Mouse (Mus musculus) heart, embryonic 13.5 days (tissue): ENCODE data around the gene Abca17. TPM values are rescaled to one million over a fixed set of nuclear protein-coding genes. Genes with fewer than 3 reads are reported as not detected.
A peak's percentile ranks its signal among the peaks of the same experiment; 100 is the strongest.

Source experiments
- ATAC-seq: fragments of 200-750 bp; cut with Nextera tagmentation; 2 replicates; pipeline ENCODE4 v1.8.0; 2017; ENCODE audit warnings: moderate TSS enrichment; ENCODE audit not compliant: insufficient number of reproducible peaks, low FRiP score, low TSS enrichment; ENCODE audit errors: extremely low read depth
- H3K27ac ChIP-seq: fragments of 300-500 bp; sonication (generic); replicated peaks from 2 replicates; pipeline ENCODE4 v1.5.1; 2015; ENCODE audit warnings: moderate library complexity, mild to moderate bottlenecking, inconsistent platforms
- H3K27me3 ChIP-seq: fragments of 300-500 bp; sonication (generic); replicated peaks from 2 replicates; pipeline ENCODE4 v1.6.1; 2015; ENCODE audit warnings: mild to moderate bottlenecking, inconsistent platforms
- H3K36me3 ChIP-seq: fragments of 300-500 bp; sonication (generic); 2 replicates; pipeline ENCODE4 v1.6.1; 2015; ENCODE audit warnings: mild to moderate bottlenecking, inconsistent platforms
- H3K4me1 ChIP-seq: fragments of 300-500 bp; sonication (generic); 2 replicates; pipeline ENCODE4 v1.6.1; 2015; ENCODE audit warnings: inconsistent platforms
- H3K4me2 ChIP-seq: fragments of 300-500 bp; sonication (generic); 2 replicates; pipeline ENCODE4 v1.6.1; 2015; ENCODE audit warnings: inconsistent platforms, mild to moderate bottlenecking, moderate library complexity
- H3K4me3 ChIP-seq: fragments of 300-500 bp; sonication (generic); 2 replicates; pipeline ENCODE4 v1.5.1; 2015; ENCODE audit warnings: moderate library complexity, mild to moderate bottlenecking, inconsistent platforms
- H3K9ac ChIP-seq: fragments of 300-500 bp; sonication (generic); 2 replicates; pipeline ENCODE4 v1.6.1; 2015; ENCODE audit warnings: inconsistent platforms, mild to moderate bottlenecking, moderate library complexity
- H3K9me3 ChIP-seq: fragments of 300-500 bp; sonication (generic); 2 replicates; pipeline ENCODE4 v1.6.1; 2016; ENCODE audit warnings: inconsistent platforms
- WGBS: fragments of 180-500 bp; shearing (Covaris S2); methylation state at CpG from one replicate; pipeline ENCODE4 v1.1.7; 2015; ENCODE audit warnings: mixed read lengths; 5-methylcytosine and 5-hydroxymethylcytosine counted together
- polyA plus RNA-seq: library from polyadenylated mRNA; unstranded; fragments of >200 nt; fragmentation: Nextera tagmentation; extraction: Ambion mirVana; gene quantifications from 2 replicates; pipeline ENCODE4 v1.2.1, GENCODE M21; 2015

The Abca17 gene
- 0.11 TPM in 1 of 2 replicates, not detected in the other for polyA plus RNA-seq

DNA sequence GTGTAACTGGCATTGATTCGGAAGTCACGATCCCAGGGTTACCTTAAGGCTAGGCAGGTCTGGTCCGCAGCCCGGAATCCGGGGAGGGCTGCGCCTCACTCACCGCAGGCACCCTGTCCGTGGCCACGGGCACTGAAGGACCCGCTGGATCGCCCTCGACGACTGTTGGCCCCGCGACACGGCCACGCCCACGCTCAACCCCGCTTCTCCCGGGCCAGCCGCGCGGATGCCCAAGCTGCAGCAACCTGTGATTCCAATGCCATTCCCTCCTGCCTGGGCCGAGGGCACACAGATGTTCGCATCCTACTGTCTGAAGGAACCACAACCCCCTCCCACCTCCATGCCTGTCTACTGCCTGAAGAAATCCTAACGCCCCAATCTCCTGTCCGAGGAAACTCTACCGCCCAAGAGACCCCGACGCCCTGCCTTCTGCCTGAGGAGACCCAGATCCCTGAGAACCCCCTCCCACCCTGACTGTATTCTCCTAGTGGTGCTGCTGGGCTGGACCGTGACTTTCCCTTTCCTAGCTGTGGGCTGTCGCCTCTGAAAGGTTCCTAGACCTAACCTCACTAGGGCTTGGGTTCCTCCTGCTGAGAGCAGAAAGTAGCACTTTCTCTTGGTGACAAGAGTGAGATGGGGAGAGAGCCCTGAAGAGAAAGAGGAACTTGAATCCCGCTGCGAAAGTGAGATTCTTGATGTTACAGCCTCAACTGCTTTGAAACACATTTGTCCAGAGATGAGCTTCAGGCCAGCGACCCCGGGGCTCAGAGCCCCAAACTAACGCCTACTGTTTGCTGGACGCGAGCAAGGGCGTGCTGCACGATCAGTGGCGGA, at the start of gene Abca17:
Gene Abca17 (minus strand): TSS at position 143 of the 834 bp plus-strand sequence.
- peak within 1 kb of the TSS; percentile 89 for H3K4me3 ChIP-seq
- peaks cover 28% of the 10 kb centered on the region for H3K4me1 ChIP-seq
- WGBS, result 4% methylated on average over 42 of the region's 42 CpGs
- no peaks in the 10 kb centered on the region for H3K9me3 ChIP-seq
- peaks cover 24% of the 10 kb centered on the region for H3K27me3 ChIP-seq
- peak within 1 kb of the TSS; percentile 97 for H3K4me2 ChIP-seq
- H3K36me3 ChIP-seq, result no peaks in the 10 kb centered on the region
- no peak within 1 kb of the TSS for H3K27ac ChIP-seq
- ATAC-seq, result no peak; the same call in 1 of the 2 replicates
- peak within 1 kb of the TSS; percentile 92 for H3K9ac ChIP-seq

- Histone ChIP-seq H3K9me3 (no peaks in the 10 kb centered on the region), H3K27me3 (no peaks in the 10 kb centered on the region), H3K4me1 (no peaks in the 10 kb centered on the region), H3K4me2 (no peak overlapping the region), H3K27ac (no peak overlapping the region), H3K9ac (no peak overlapping the region), H3K36me3 (peaks cover 24% of the 10 kb centered on the region; the same call in 1 of the 2 replicates), H3K4me3 (no peak overlapping the region)
- ATAC-seq, result no peak
- WGBS, result 80% methylated on average over 7 of the region's 7 CpGs
Measured at GRCm38 (mm10) chr17:24394456-24394855, 43.6 kb upstream of the Abca17 start.

DNA sequence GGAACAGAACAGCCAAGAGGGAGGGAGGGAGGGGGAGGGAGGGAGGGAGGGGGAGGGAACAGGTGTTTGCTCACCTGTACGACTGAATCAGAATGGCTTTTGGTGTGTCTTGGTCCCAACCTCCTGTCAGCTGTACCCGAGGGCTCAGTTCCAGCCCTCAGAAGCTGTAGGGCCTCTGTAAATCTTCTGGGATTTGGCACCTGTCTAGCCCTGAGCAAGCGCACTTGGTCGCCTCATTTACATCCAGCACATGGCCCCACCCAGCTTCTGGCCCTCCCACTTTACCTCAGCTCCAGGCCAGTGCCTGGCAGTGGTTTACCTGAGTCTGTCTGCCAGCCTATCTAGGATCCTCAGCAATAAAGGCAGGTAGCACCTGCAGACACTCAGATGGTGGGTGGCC, 42.7 kb upstream of the Abca17 start:
- H3K27ac ChIP-seq, result no peak overlapping the region
- no peaks in the 10 kb centered on the region for H3K27me3 ChIP-seq
- H3K4me1 ChIP-seq, result no peaks in the 10 kb centered on the region
- no peaks in the 10 kb centered on the region for H3K9me3 ChIP-seq
- no peak overlapping the region for H3K9ac ChIP-seq
- no peak overlapping the region for H3K4me3 ChIP-seq
- no peak overlapping the region for H3K4me2 ChIP-seq
- ATAC-seq, result no peak
- H3K36me3 ChIP-seq, result peaks cover 22% of the 10 kb centered on the region; the same call in 1 of the 2 replicates
- WGBS, result 32% methylated on average over 4 of the region's 4 CpGs

DNA sequence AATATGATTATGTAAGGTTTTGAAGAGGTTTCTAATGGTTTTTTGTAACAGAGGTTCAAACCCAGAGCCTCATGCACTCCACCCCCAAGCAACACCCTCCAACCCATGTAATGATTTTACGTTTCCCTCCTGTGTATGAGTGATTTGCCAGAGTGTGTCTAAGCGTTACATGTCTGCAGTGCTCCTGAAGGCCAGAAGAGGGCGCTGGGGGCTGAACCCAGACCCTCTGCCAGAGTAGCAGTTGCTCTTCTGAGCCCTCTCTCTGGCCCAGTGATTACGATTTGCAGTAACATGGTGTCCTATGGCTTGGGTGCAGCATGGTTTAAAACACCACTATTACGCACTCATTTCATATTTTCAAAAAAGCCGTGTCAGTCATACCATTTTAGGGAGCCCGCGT, 40.3 kb upstream of the Abca17 start:
- WGBS, result 66% methylated on average over 8 of the region's 8 CpGs
- Histone ChIP-seq H3K36me3 (peaks cover 34% of the 10 kb centered on the region; the same call in 1 of the 2 replicates), H3K27me3 (no peaks in the 10 kb centered on the region), H3K27ac (no peak overlapping the region), H3K9ac (no peak overlapping the region), H3K4me3 (no peak overlapping the region), H3K4me2 (no peak overlapping the region), H3K9me3 (no peaks in the 10 kb centered on the region), H3K4me1 (no peaks in the 10 kb centered on the region)
- no peak for ATAC-seq

GRCm38 (mm10) chr17:24389865-24390264, 39.0 kb upstream of the Abca17 start:
- no peak for ATAC-seq

DNA sequence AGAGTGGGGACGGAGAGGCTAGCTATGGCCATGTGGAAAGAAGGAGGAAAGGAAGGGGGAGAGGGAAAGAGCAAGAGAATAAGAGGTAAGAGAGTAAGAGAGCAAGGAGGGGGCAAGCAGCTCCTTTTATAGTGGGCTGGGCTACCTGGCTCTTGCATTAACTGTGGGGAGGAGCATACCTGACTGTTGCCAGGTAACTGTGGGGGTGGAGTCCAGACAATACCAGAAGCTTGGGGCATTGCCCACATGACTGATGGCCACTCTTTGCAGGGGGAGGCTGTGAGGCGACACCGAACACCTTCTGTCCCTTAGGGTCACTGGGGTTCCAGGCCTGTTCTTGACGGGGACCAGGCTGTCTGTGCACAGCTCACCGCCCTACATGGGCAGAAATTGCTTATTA, 37.8 kb upstream of the Abca17 start:
- no peak overlapping the region for H3K9ac ChIP-seq
- no peak overlapping the region for H3K27ac ChIP-seq
- H3K9me3 ChIP-seq, result no peaks in the 10 kb centered on the region
- H3K4me3 ChIP-seq, result no peak overlapping the region
- no peaks in the 10 kb centered on the region for H3K27me3 ChIP-seq
- WGBS, result 88% methylated on average over 5 of the region's 5 CpGs
- H3K4me1 ChIP-seq, result peaks cover 4% of the 10 kb centered on the region
- no peak overlapping the region for H3K4me2 ChIP-seq
- no peak for ATAC-seq
- peaks cover 50% of the 10 kb centered on the region for H3K36me3 ChIP-seq

More at GRCm38 (mm10) chr17:24389865-24390264, 39.0 kb upstream of the Abca17 start:
- no peak overlapping the region for H3K4me3 ChIP-seq
- no peaks in the 10 kb centered on the region for H3K27me3 ChIP-seq
- no peak overlapping the region for H3K4me2 ChIP-seq
- no peak overlapping the region for H3K27ac ChIP-seq
- H3K4me1 ChIP-seq, result peaks cover 4% of the 10 kb centered on the region
- peaks cover 39% of the 10 kb centered on the region for H3K36me3 ChIP-seq
- no peaks in the 10 kb centered on the region for H3K9me3 ChIP-seq
- 4% methylated on average over 2 of the region's 2 CpGs for WGBS
- H3K9ac ChIP-seq, result no peak overlapping the region

GRCm38 (mm10) chr17:24383789-24384188, 32.9 kb upstream of the Abca17 start:
- WGBS, result 83% methylated on average over 8 of the region's 8 CpGs
- Histone ChIP-seq H3K4me1 (peaks cover 4% of the 10 kb centered on the region), H3K4me3 (no peak overlapping the region), H3K9me3 (no peaks in the 10 kb centered on the region), H3K36me3 (peaks cover 60% of the 10 kb centered on the region), H3K27ac (no peak overlapping the region), H3K27me3 (no peaks in the 10 kb centered on the region), H3K9ac (no peak overlapping the region), H3K4me2 (no peak overlapping the region)
- ATAC-seq, result no peak

- H3K27ac ChIP-seq, result no peak overlapping the region
- peaks cover 11% of the 10 kb centered on the region for H3K4me1 ChIP-seq
- 70% methylated on average over 2 of the region's 2 CpGs for WGBS
- H3K9ac ChIP-seq, result no peak overlapping the region
- no peaks in the 10 kb centered on the region for H3K27me3 ChIP-seq
- H3K4me2 ChIP-seq, result no peak overlapping the region
- no peaks in the 10 kb centered on the region for H3K9me3 ChIP-seq
- no peak overlapping the region for H3K4me3 ChIP-seq
- no peak for ATAC-seq
- peaks cover 55% of the 10 kb centered on the region for H3K36me3 ChIP-seq
Measured at GRCm38 (mm10) chr17:24378496-24378895, 27.6 kb upstream of the Abca17 start.

GRCm38 (mm10) chr17:24375886-24376285, 25.0 kb upstream of the Abca17 start:
- Histone ChIP-seq H3K9ac (no peak overlapping the region), H3K27me3 (no peaks in the 10 kb centered on the region), H3K4me3 (no peak overlapping the region), H3K4me2 (no peak overlapping the region), H3K27ac (no peak overlapping the region), H3K4me1 (peaks cover 11% of the 10 kb centered on the region), H3K9me3 (no peaks in the 10 kb centered on the region), H3K36me3 (peaks cover 44% of the 10 kb centered on the region)
- 81% methylated on average over 6 of the region's 6 CpGs for WGBS
- no peak for ATAC-seq

DNA sequence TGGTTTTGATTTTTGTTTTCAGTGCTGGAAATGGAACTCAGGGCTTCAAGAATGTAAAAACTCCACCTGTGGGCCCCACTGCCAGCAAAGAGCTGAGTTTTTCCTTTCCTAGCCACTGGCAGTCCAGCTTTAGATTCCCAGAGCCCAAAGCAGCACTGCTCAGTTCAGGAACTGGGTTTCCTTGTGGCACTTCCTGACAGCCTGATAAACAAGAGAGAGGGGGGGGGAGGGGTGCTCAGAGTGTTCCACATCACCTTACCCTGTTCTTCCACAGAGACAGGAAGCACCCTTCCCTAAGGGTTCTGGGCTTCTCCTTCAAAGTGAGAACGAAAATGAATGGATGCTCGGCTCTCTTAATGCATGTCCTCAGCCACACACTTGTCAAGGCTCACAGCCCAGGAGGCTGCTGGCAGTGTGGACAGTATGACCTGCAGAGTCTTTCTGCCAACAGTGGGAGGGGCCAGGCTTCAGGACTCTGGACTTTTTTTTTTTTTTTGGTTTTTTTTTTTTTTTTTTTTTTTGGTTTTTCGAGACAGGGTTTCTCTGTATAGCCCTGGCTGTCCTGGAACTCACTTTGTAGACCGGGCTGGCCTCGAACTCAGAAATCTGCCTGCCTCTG, 24.3 kb upstream of the Abca17 start:
- Histone ChIP-seq H3K27ac (peak overlapping the region; percentile 42), H3K27me3 (no peaks in the 10 kb centered on the region), H3K4me2 (no peak overlapping the region), H3K4me1 (peaks cover 11% of the 10 kb centered on the region), H3K4me3 (no peak overlapping the region), H3K9ac (no peak overlapping the region), H3K9me3 (no peaks in the 10 kb centered on the region), H3K36me3 (peaks cover 51% of the 10 kb centered on the region)
- no peak for ATAC-seq
- 58% methylated on average over 5 of the region's 5 CpGs for WGBS

DNA sequence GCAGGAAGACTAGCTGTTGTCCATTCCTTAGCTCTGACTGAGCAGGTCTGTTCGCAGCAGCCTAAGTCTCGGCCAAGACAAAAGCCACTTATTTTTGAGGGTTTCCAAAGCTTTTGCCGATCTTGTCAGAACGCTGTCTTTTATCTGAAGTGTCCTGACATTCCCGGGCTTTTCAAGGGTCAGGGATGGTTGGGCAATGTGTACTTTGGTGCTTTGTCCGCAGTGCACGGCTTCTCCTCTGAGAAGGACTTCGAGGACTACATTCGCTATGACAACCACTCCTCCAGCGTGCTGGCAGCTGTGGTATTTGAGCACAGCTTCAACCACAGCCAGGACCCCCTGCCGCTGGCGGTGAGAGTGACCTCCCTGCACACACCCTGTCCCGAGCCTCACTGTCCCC, 15.0 kb upstream of the Abca17 start:
- Histone ChIP-seq H3K36me3 (peaks cover 27% of the 10 kb centered on the region), H3K9ac (0 out of 2 replicates have a peak overlapping the region, but pooled peaks have one; percentile 0), H3K27ac (no peak overlapping the region), H3K4me2 (no peak overlapping the region), H3K9me3 (no peaks in the 10 kb centered on the region), H3K4me3 (no peak overlapping the region), H3K27me3 (no peaks in the 10 kb centered on the region), H3K4me1 (0 out of 2 replicates have a peak, but pooled peaks cover 9% of the 10 kb centered on the region)
- ATAC-seq, result no peak
- 45% methylated on average over 13 of the region's 13 CpGs for WGBS
